In genomic region chr6:53656466-53656865, GRCm38 (mm10) we compare ENCODE assay signal across 20 mouse cellular contexts.
DNase-seq lines count a peak whose midpoint lies in the region; ATAC-seq lines count a peak whose summit lies in the region.
"Had no signal": no experiment of that assay in that cellular context is flagged by ENCODE, and none has a peak within 500 bp of the region (broad histone marks: within the 10 kb centered on the region; RNA-seq: fewer than 3 reads in every experiment).

No protein-coding gene starts in this region.

- ATAC-seq in forebrain, embryonic 16.5 days: peak; percentile 49; the same call in 1 of the 2 replicates
- no peak for ATAC-seq in megakaryocyte-erythroid progenitor cell, adult 5-6 weeks (replicated peaks; ENCODE audit: low FRiP score, low TSS enrichment, poor library complexity, severe bottlenecking)
- ATAC-seq: hindbrain, embryonic 16.5 days; inflammation-experienced regulatory T-cells, adult 6 months had no signal

- no peak overlapping the region for H3K4me3 ChIP-seq in forebrain, embryonic 16.5 days (replicated peaks; ENCODE audit: low read length)
- H3K4me3 ChIP-seq in forebrain, embryonic 10.5 days: no peak overlapping the region
- no peak overlapping the region for H3K4me3 ChIP-seq in limb, embryonic 10.5 days
- H3K4me3 ChIP-seq: embryonic facial prominence, embryonic 13.5 days; gastrocnemius, adult 2 months; heart, embryonic 10.5 days; hindbrain, embryonic 12.5 days had no signal

- no peaks in the 10 kb centered on the region for H3K9me3 ChIP-seq in forebrain, embryonic 16.5 days (ENCODE audit: control insufficient read depth, low read length)
- no peaks in the 10 kb centered on the region for H3K9me3 ChIP-seq in forebrain, embryonic 10.5 days
- H3K9me3 ChIP-seq in limb, embryonic 10.5 days (replicated peaks): no peaks in the 10 kb centered on the region
- H3K9me3 ChIP-seq: embryonic facial prominence, embryonic 13.5 days; heart, embryonic 10.5 days; hindbrain, embryonic 12.5 days had no signal

- no peak overlapping the region for H3K9ac ChIP-seq in forebrain, embryonic 16.5 days (replicated peaks; ENCODE audit: low read depth, low read length)
- H3K9ac ChIP-seq: embryonic facial prominence, embryonic 13.5 days; hindbrain, embryonic 12.5 days had no signal

- no peak overlapping the region for H3K4me2 ChIP-seq in forebrain, embryonic 16.5 days (ENCODE audit: low read length)
- H3K4me2 ChIP-seq: embryonic facial prominence, embryonic 13.5 days; hindbrain, embryonic 12.5 days had no signal

- peaks cover 16% of the 10 kb centered on the region for H3K4me1 ChIP-seq in forebrain, embryonic 16.5 days (replicated peaks; ENCODE audit: control insufficient read depth, insufficient read depth, low read length)
- H3K4me1 ChIP-seq in forebrain, embryonic 10.5 days: peaks cover 12% of the 10 kb centered on the region
- peaks cover 41% of the 10 kb centered on the region for H3K4me1 ChIP-seq in limb, embryonic 10.5 days
- H3K4me1 ChIP-seq: heart, embryonic 10.5 days had no signal

- no peaks in the 10 kb centered on the region for H3K36me3 ChIP-seq in forebrain, embryonic 16.5 days (ENCODE audit: control insufficient read depth, insufficient read depth)
- no peaks in the 10 kb centered on the region for H3K36me3 ChIP-seq in forebrain, embryonic 10.5 days (replicated peaks)
- no peaks in the 10 kb centered on the region for H3K36me3 ChIP-seq in limb, embryonic 10.5 days
- H3K36me3 ChIP-seq: embryonic facial prominence, embryonic 13.5 days; heart, embryonic 10.5 days; hindbrain, embryonic 12.5 days had no signal

- no peak for DNase-seq in forebrain, embryonic 10.5 days (ENCODE audit: extremely low spot score, low spot score)
- DNase-seq in lung, postnatal 10 days: peak; percentile 34
- DNase-seq in lung, postnatal 25 days (ENCODE audit: low spot score): no peak
- no peak for DNase-seq in limb, embryonic 10.5 days (ENCODE audit: low spot score)
- DNase-seq in MN1 (ENCODE audit: low spot score): no peak
- DNase-seq: adrenal gland, postnatal 10 days; cerebellum, adult 11-12 months; cerebellum, adult 9-10 months; cerebellum, postnatal 25 days; gastrocnemius, adult 2 months; gastrocnemius, postnatal 25 days; heart, postnatal 10 days; heart, postnatal 4 days had no signal

- WGBS in forebrain, embryonic 16.5 days: 51% methylated on average over 3 of the region's 3 CpGs
- WGBS in forebrain, embryonic 10.5 days: 94% methylated on average over 3 of the region's 3 CpGs
- 91% methylated on average over 3 of the region's 3 CpGs for WGBS in limb, embryonic 10.5 days

- no peaks in the 10 kb centered on the region for H3K27me3 ChIP-seq in forebrain, embryonic 16.5 days (replicated peaks; ENCODE audit: control insufficient read depth, insufficient read depth, low read length)
- no peaks in the 10 kb centered on the region for H3K27me3 ChIP-seq in forebrain, embryonic 10.5 days (ENCODE audit: poor library complexity, severe bottlenecking)
- peaks cover 10% of the 10 kb centered on the region for H3K27me3 ChIP-seq in limb, embryonic 10.5 days (ENCODE audit: low read depth, poor library complexity, severe bottlenecking)
- H3K27me3 ChIP-seq: embryonic facial prominence, embryonic 13.5 days; hindbrain, embryonic 12.5 days had no signal

- no peak overlapping the region for H3K27ac ChIP-seq in forebrain, embryonic 16.5 days (ENCODE audit: low read length)
- no peak overlapping the region for H3K27ac ChIP-seq in forebrain, embryonic 10.5 days
- peak overlapping the region; percentile 33; the same call in 1 of the 2 replicates for H3K27ac ChIP-seq in limb, embryonic 10.5 days
- H3K27ac ChIP-seq: embryonic facial prominence, embryonic 13.5 days; gastrocnemius, adult 2 months; heart, embryonic 10.5 days; hindbrain, embryonic 12.5 days had no signal
